In the genomic region with DNA sequence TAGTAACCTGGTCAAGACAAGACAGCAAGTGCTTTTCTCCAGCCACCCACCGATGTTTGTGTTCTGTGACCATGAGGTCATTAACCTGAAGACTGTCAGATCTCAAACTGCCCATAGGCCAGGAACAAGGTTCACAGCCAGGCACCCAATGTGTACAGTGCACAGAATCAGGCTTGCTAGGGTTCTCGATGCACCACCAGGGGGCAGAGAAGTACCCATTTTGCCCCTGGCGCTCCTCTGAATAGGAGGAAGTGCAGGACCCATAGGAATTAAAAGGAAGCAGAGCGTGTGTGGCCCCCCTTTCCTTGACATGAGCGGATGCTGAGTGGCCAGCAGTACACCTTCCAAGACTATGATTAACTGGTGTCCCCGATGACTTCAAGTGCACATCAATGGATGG, we compare ENCODE assay signal across 9 mouse cellular contexts. TPM values are rescaled to one million over a fixed set of nuclear protein-coding genes. Genes with fewer than 3 reads are reported as not detected.
DNase-seq lines count a peak whose midpoint lies in the region; ATAC-seq and TF ChIP-seq lines count a peak whose summit lies in the region.
"Had no signal": no experiment of that assay in that cellular context is flagged by ENCODE, and none has a peak within 500 bp of the region (broad histone marks: within the 10 kb centered on the region; RNA-seq: fewer than 3 reads in every experiment).

No protein-coding gene starts in this region.

- ATAC-seq in Patski = no peak
- peak; percentile 54; the same call in 1 of the 2 replicates for ATAC-seq in kidney, embryonic 14.5 days (ENCODE audit: low FRiP score, low TSS enrichment)
- ATAC-seq in neutrophil, adult 5-6 weeks (ENCODE audit: extremely low read depth, insufficient number of reproducible peaks, low FRiP score, poor library complexity, severe bottlenecking) = peak; percentile 77

- H3K9me3 ChIP-seq in kidney, embryonic 14.5 days (ENCODE audit: control insufficient read depth, low read length) = no peaks in the 10 kb centered on the region
- H3K9me3 ChIP-seq: hindbrain, embryonic 15.5 days had no signal

- H3K4me1 ChIP-seq in kidney, embryonic 14.5 days (ENCODE audit: control insufficient read depth, insufficient read depth, low read length) = no peaks in the 10 kb centered on the region
- H3K4me1 ChIP-seq: hindbrain, embryonic 15.5 days had no signal

- peaks cover 10% of the 10 kb centered on the region for H3K27me3 ChIP-seq in Patski
- H3K27me3 ChIP-seq in kidney, embryonic 14.5 days (ENCODE audit: control insufficient read depth, insufficient read depth, low read length) = no peaks in the 10 kb centered on the region
- H3K27me3 ChIP-seq: hindbrain, embryonic 15.5 days had no signal

- H3K36me3 ChIP-seq in kidney, embryonic 14.5 days (ENCODE audit: control insufficient read depth, insufficient read depth, low read length) = peaks cover 21% of the 10 kb centered on the region

- in situ Hi-C loops in Patski (cut with MboI; ENCODE audit: low pct_unique_long_range_greater_than_20kb) = loop anchor here (5.0 to 25.0 kb wide), 2 partner anchors 225 to 555 kb away; no protein-coding TSS in a partner anchor

- H3K4me3 ChIP-seq in kidney, embryonic 14.5 days (ENCODE audit: low read length) = no peak overlapping the region
- H3K4me3 ChIP-seq: hindbrain, embryonic 15.5 days had no signal

- peak; percentile 58 for TF ChIP-seq CTCF in Patski (IDR thresholded peaks at IDR 0.05)

- DNase-seq in CD4-positive, CD25-positive, alpha-beta regulatory T cell, adult 2 months (ENCODE audit: low read depth, low spot score) = peak; percentile 75
- DNase-seq in Patski (ENCODE audit: low read depth, low spot score) = no peak
- DNase-seq in cerebellum, postnatal 25 days = peak; percentile 62 to 75
- DNase-seq in heart, adult 8-10 months (ENCODE audit: low spot score) = peak; percentile 61
- peak; percentile 48 to 67 for DNase-seq in lung, adult 18-20 months
- DNase-seq in thymus, postnatal 25 days = peak; percentile 61

- CTCF ChIA-PET in Patski (lab: Charles Lee) = no interaction called here

- POLR2A ChIA-PET in Patski (lab: Charles Lee) = no interaction called here

- 29% methylated on average over 6 of the region's 6 CpGs for WGBS in kidney, embryonic 14.5 days

- H3K27ac ChIP-seq in kidney, embryonic 14.5 days (ENCODE audit: low read depth, low read length) = no peak overlapping the region
- H3K27ac ChIP-seq: hindbrain, embryonic 15.5 days had no signal

- no peak overlapping the region for H3K9ac ChIP-seq in kidney, embryonic 14.5 days (ENCODE audit: low read depth, low read length)
- H3K9ac ChIP-seq: hindbrain, embryonic 15.5 days had no signal

- H3K4me2 ChIP-seq in kidney, embryonic 14.5 days (replicated peaks; ENCODE audit: low read depth, low read length) = no peak overlapping the region
- H3K4me2 ChIP-seq: hindbrain, embryonic 15.5 days had no signal

RNA-seq across cellular contexts. Expression of a gene that starts 10.6 kb away (rescaled TPM):
- polyA plus RNA-seq in Patski (2021) = not detected
- not detected for total RNA-seq in heart, adult 8-10 months (2022)
- not detected in 2 replicates for polyA plus RNA-seq in kidney, embryonic 14.5 days (2014; fragmentation: Nextera tagmentation; extraction: Ambion mirVana)
- total RNA-seq in neutrophil, adult 5-6 weeks (2017) = not detected in 2 replicates

RNA-seq across cellular contexts. Expression of a gene that starts 27.5 kb away (rescaled TPM):
- polyA plus RNA-seq in Patski (2021) = 0.95 TPM
- total RNA-seq in heart, adult 8-10 months (2022) = under 1 TPM; 0.40 to 0.91 (median 0.79) TPM
- polyA plus RNA-seq in kidney, embryonic 14.5 days (2014; fragmentation: Nextera tagmentation; extraction: Ambion mirVana) = 0.19 TPM in 1 of 2 replicates, not detected in the other
- total RNA-seq in neutrophil, adult 5-6 weeks (2017) = 5.4 and 6.2 TPM in 2 replicates

RNA-seq across cellular contexts. Expression of a gene that starts 27.8 kb away (rescaled TPM):
- 135 TPM for polyA plus RNA-seq in Patski (2021)
- 10 to 100 TPM; 45.0 to 50.7 (median 49.5) TPM for total RNA-seq in heart, adult 8-10 months (2022)
- 47.3 and 58.1 TPM in 2 replicates for polyA plus RNA-seq in kidney, embryonic 14.5 days (2014; fragmentation: Nextera tagmentation; extraction: Ambion mirVana)
- 104 and 105 TPM in 2 replicates for total RNA-seq in neutrophil, adult 5-6 weeks (2017)

RNA-seq across cellular contexts. Expression of a gene that starts 50.0 kb away (rescaled TPM):
- polyA plus RNA-seq in Patski (2021) = 25.2 TPM
- 10 to 100 TPM; 15.1 to 17.9 (median 15.8) TPM for total RNA-seq in heart, adult 8-10 months (2022)
- 17.9 and 23.9 TPM in 2 replicates for polyA plus RNA-seq in kidney, embryonic 14.5 days (2014; fragmentation: Nextera tagmentation; extraction: Ambion mirVana)
- 60.6 and 61.4 TPM in 2 replicates for total RNA-seq in neutrophil, adult 5-6 weeks (2017)
